Comparison of ENCODE assay signal across 20 mouse cellular contexts in the genomic region with DNA sequence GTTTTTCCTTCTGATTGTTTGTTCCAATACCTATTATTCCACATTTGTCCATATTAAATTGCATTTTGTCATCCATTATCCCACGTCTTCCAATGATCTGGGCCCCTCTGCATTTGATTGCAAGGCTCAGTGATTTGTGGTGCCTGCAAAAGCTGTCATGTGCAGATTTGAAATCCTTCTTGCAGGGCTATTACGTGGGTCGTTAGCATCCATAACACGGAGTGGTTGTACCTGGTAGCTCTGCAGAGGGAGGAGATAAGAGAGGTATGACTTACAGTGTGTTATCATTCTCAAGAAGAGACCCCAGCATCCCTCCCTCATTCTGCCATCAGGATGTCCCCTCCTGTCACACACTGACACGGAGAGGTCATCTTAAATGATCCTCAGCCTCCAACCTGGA.
DNase-seq lines count a peak whose midpoint lies in the region; ATAC-seq and TF ChIP-seq lines count a peak whose summit lies in the region.
"Had no signal": no experiment of that assay in that cellular context is flagged by ENCODE, and none has a peak within 500 bp of the region (broad histone marks: within the 10 kb centered on the region; RNA-seq: fewer than 3 reads in every experiment).

No protein-coding gene starts in this region.

- H3K9me3 ChIP-seq in forebrain, embryonic 14.5 days (replicated peaks; ENCODE audit: control insufficient read depth, low read length): no peaks in the 10 kb centered on the region
- no peaks in the 10 kb centered on the region for H3K9me3 ChIP-seq in forebrain, embryonic 11.5 days (ENCODE audit: control insufficient read depth, low read length)
- no peaks in the 10 kb centered on the region for H3K9me3 ChIP-seq in neural tube, embryonic 11.5 days (ENCODE audit: control insufficient read depth, low read length)
- no peaks in the 10 kb centered on the region for H3K9me3 ChIP-seq in midbrain, postnatal 0 days (ENCODE audit: low read length)
- H3K9me3 ChIP-seq: embryonic facial prominence, embryonic 15.5 days; heart, embryonic 10.5 days; limb, embryonic 12.5 days; liver, embryonic 12.5 days had no signal

- no peaks in the 10 kb centered on the region for H3K27me3 ChIP-seq in forebrain, embryonic 14.5 days (replicated peaks; ENCODE audit: control insufficient read depth, insufficient read depth, low read length)
- H3K27me3 ChIP-seq in forebrain, embryonic 11.5 days (ENCODE audit: control insufficient read depth, insufficient read depth, low read length): no peaks in the 10 kb centered on the region
- H3K27me3 ChIP-seq in neural tube, embryonic 11.5 days (ENCODE audit: control insufficient read depth, insufficient read depth, low read length): no peaks in the 10 kb centered on the region
- no peaks in the 10 kb centered on the region for H3K27me3 ChIP-seq in midbrain, postnatal 0 days (ENCODE audit: insufficient read depth, low read length)
- H3K27me3 ChIP-seq: embryonic facial prominence, embryonic 15.5 days; limb, embryonic 12.5 days; liver, embryonic 12.5 days had no signal

- H3K4me2 ChIP-seq in forebrain, embryonic 14.5 days (ENCODE audit: low read length): no peak overlapping the region
- no peak overlapping the region for H3K4me2 ChIP-seq in forebrain, embryonic 11.5 days (ENCODE audit: low read depth, low read length, severe bottlenecking)
- no peak overlapping the region for H3K4me2 ChIP-seq in neural tube, embryonic 11.5 days (ENCODE audit: low read depth)
- H3K4me2 ChIP-seq in midbrain, postnatal 0 days (ENCODE audit: low read depth, low read length, poor library complexity, severe bottlenecking): no peak overlapping the region
- H3K4me2 ChIP-seq: embryonic facial prominence, embryonic 15.5 days; limb, embryonic 12.5 days; liver, embryonic 12.5 days had no signal

- H3K36me3 ChIP-seq in forebrain, embryonic 14.5 days (ENCODE audit: control insufficient read depth, insufficient read depth, low read length): no peaks in the 10 kb centered on the region
- no peaks in the 10 kb centered on the region for H3K36me3 ChIP-seq in forebrain, embryonic 11.5 days (ENCODE audit: control insufficient read depth, insufficient read depth, low read length)
- H3K36me3 ChIP-seq in neural tube, embryonic 11.5 days (ENCODE audit: control insufficient read depth, insufficient read depth, low read length): no peaks in the 10 kb centered on the region
- H3K36me3 ChIP-seq in midbrain, postnatal 0 days (ENCODE audit: insufficient read depth, low read length): no peaks in the 10 kb centered on the region
- H3K36me3 ChIP-seq: embryonic facial prominence, embryonic 15.5 days; heart, embryonic 10.5 days; limb, embryonic 12.5 days; liver, embryonic 12.5 days had no signal

- 49% methylated on average over 5 of the region's 5 CpGs for WGBS in forebrain, embryonic 14.5 days
- WGBS in forebrain, embryonic 11.5 days: 61% methylated on average over 5 of the region's 5 CpGs
- WGBS in neural tube, embryonic 11.5 days: 55% methylated on average over 5 of the region's 5 CpGs
- 33% methylated on average over 5 of the region's 5 CpGs for WGBS in midbrain, postnatal 0 days

- H3K9ac ChIP-seq in forebrain, embryonic 14.5 days (ENCODE audit: low read length): no peak overlapping the region
- H3K9ac ChIP-seq in forebrain, embryonic 11.5 days (ENCODE audit: low read length): no peak overlapping the region
- no peak overlapping the region for H3K9ac ChIP-seq in neural tube, embryonic 11.5 days (ENCODE audit: low read length)
- peak overlapping the region; percentile 42; the same call in 1 of the 2 replicates for H3K9ac ChIP-seq in midbrain, postnatal 0 days (replicated peaks; ENCODE audit: low read length, poor library complexity, severe bottlenecking)
- H3K9ac ChIP-seq: embryonic facial prominence, embryonic 15.5 days; limb, embryonic 12.5 days; liver, embryonic 12.5 days had no signal

- peak; percentile 42; the same call in 1 of the 2 replicates for ATAC-seq in forebrain, embryonic 14.5 days
- no peak for ATAC-seq in forebrain, embryonic 11.5 days (replicated peaks; ENCODE audit: low FRiP score)
- ATAC-seq in neural tube, embryonic 11.5 days (ENCODE audit: insufficient read depth, low FRiP score, low TSS enrichment): 0 out of 2 replicates have a peak, but pooled peaks have one; percentile 16
- ATAC-seq in midbrain, postnatal 0 days (ENCODE audit: low FRiP score): no peak
- ATAC-seq in erythroblast, adult 5-6 weeks (replicated peaks; ENCODE audit: low FRiP score, poor library complexity, severe bottlenecking): no peak
- ATAC-seq: intestine, embryonic 16.5 days; liver, embryonic 12.5 days had no signal

- no peaks in the 10 kb centered on the region for H3K4me1 ChIP-seq in forebrain, embryonic 14.5 days (ENCODE audit: control insufficient read depth, insufficient read depth, low read length)
- H3K4me1 ChIP-seq in forebrain, embryonic 11.5 days (replicated peaks; ENCODE audit: control insufficient read depth, insufficient read depth, low read length): no peaks in the 10 kb centered on the region
- no peaks in the 10 kb centered on the region for H3K4me1 ChIP-seq in neural tube, embryonic 11.5 days (ENCODE audit: control insufficient read depth, insufficient read depth, low read length)
- no peaks in the 10 kb centered on the region for H3K4me1 ChIP-seq in midbrain, postnatal 0 days (ENCODE audit: insufficient read depth, low read length)
- H3K4me1 ChIP-seq: embryonic facial prominence, embryonic 15.5 days; heart, embryonic 10.5 days; limb, embryonic 12.5 days; liver, embryonic 12.5 days had no signal

- TF ChIP-seq CTCF in midbrain, postnatal 0 days (IDR thresholded peaks at IDR 0.05): no peak

- no peak overlapping the region for H3K4me3 ChIP-seq in forebrain, embryonic 14.5 days (ENCODE audit: low read depth, low read length)
- no peak overlapping the region for H3K4me3 ChIP-seq in forebrain, embryonic 11.5 days (ENCODE audit: low read depth, low read length)
- no peak overlapping the region for H3K4me3 ChIP-seq in neural tube, embryonic 11.5 days (ENCODE audit: low read depth, low read length)
- H3K4me3 ChIP-seq in midbrain, postnatal 0 days (ENCODE audit: low read depth, low read length): no peak overlapping the region
- H3K4me3 ChIP-seq: embryonic facial prominence, embryonic 15.5 days; heart, embryonic 10.5 days; limb, embryonic 12.5 days; liver, embryonic 12.5 days had no signal

- no peak overlapping the region for H3K27ac ChIP-seq in forebrain, embryonic 14.5 days (ENCODE audit: low read depth, low read length)
- H3K27ac ChIP-seq in forebrain, embryonic 11.5 days (ENCODE audit: low read depth, low read length): no peak overlapping the region
- no peak overlapping the region for H3K27ac ChIP-seq in neural tube, embryonic 11.5 days (ENCODE audit: low read depth, low read length)
- no peak overlapping the region; the same call in 1 of the 2 replicates for H3K27ac ChIP-seq in midbrain, postnatal 0 days (ENCODE audit: low read depth, low read length)
- H3K27ac ChIP-seq: embryonic facial prominence, embryonic 15.5 days; heart, embryonic 10.5 days; limb, embryonic 12.5 days; liver, embryonic 12.5 days had no signal

- DNase-seq in forebrain, embryonic 14.5 days (ENCODE audit: low spot score): no peak
- DNase-seq in forebrain, embryonic 11.5 days (ENCODE audit: low spot score): no peak
- peak; percentile 13 for DNase-seq in neural tube, embryonic 11.5 days (ENCODE audit: low spot score)
- DNase-seq in neural tube, embryonic 10.5 days (ENCODE audit: extremely low spot score, low spot score): no peak
- no peak for DNase-seq in midbrain, postnatal 0 days (ENCODE audit: low spot score)
- DNase-seq in gastrocnemius, postnatal 25 days: no peak
- no peak for DNase-seq in cerebellum, postnatal 10 days
- DNase-seq: adrenal gland, postnatal 10 days; cerebellum, adult 8-10 months; kidney, adult 9 months; kidney, postnatal 14 days; lung, adult 18-20 months; lung, postnatal 14 days; right cerebral cortex, postnatal 14 days had no signal

Comparison
In these comparisons a context has a peak if more than half of its experiments do, and no peak if none do; other contexts are left out.
1. ATAC-seq: peak in forebrain, embryonic 14.5 days (single experiment) and neural tube, embryonic 11.5 days (single experiment); none in forebrain, embryonic 11.5 days (single experiment), midbrain, postnatal 0 days (single experiment) and erythroblast, adult 5-6 weeks (single experiment).